Mouse (Mus musculus) G1E (cell line): Measurements from ENCODE around the gene Rbm14.

ENCODE experiments used
- CTCF ChIP-seq: IDR thresholded peaks from 2 replicates; pipeline ENCODE4 v1.5.1; 2012; ENCODE audit warnings: low read depth, low read length, inconsistent platforms, mixed read lengths
- TAL1 ChIP-seq: conservative IDR thresholded peaks from 2 replicates; pipeline ENCODE4 v1.6.1; 2012; ENCODE audit warnings: low read depth, low read length, inconsistent platforms, mixed read lengths

- TF ChIP-seq CTCF (no peak), TAL1 (no peak)
These were observed 31.2 kb upstream of the Rbm14 start for GRCm38 (mm10) chr19:4842611-4843010.
